In the genomic region with DNA sequence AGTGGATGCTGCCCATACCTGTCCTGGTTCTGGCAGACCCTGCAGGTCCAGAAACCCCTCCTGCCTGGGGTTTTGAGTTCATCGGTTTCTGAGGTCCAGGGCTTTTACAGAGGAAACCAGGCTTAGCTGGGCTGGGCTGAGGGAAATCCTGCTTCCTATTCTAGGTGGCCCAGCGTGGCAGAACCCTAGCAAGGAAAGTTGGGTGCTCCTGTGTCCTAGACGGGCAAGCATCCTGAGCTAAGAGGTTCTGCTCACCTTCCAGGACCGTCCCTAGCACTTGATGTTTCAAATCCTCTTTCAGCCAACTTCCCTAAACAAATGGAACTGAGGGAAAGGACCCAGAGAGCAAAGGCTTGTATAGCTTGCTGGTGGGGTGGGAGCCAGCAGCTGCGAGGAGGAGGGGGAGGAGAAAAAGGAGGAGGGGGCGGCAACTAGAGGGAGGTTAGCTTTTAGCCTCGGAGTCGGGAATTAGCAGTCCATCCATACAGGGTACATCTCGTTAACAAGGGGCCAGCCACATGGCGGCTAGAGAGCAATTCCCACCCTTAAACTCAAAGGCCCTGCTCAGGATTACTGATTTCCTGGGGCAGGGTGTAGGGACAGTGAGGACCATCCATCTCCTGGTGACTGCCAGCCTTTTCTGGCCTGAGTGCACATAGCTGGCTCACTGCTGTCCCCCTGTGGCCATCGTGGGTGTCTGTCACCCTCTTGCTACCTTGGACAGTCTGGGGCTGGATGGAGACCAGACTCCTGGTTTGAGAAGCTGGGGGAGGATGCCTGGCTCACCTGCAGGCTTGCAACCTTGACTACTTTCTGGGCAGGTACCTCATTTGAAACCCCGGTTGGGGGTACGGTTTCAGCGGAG, we compare ENCODE assay signal across 7 mouse cellular contexts. TPM values are rescaled to one million over a fixed set of nuclear protein-coding genes. Genes with fewer than 3 reads are reported as not detected.
A peak's percentile ranks its signal among the peaks of the same experiment; 100 is the strongest.
DNase-seq lines count a peak whose midpoint lies in the region; ATAC-seq and TF ChIP-seq lines count a peak whose summit lies in the region.

No protein-coding gene starts in this region.

- H3K9me3 ChIP-seq in limb, embryonic 14.5 days (ENCODE audit: control insufficient read depth, low read length), result no peaks in the 10 kb centered on the region
- no peaks in the 10 kb centered on the region for H3K9me3 ChIP-seq in midbrain, embryonic 16.5 days (replicated peaks; ENCODE audit: control insufficient read depth, low read length, poor library complexity, severe bottlenecking)

- peak; percentile 96; the same call in 1 of the 2 replicates for TF ChIP-seq CTCF in spleen, adult 2 months (IDR thresholded peaks at IDR 0.05; ENCODE audit: extremely low read depth, insufficient read depth, insufficient read length, insufficient replicate concordance)

- ATAC-seq in limb, embryonic 14.5 days (ENCODE audit: low FRiP score, low read depth), result no peak
- peak; percentile 40; the same call in 1 of the 2 replicates for ATAC-seq in midbrain, embryonic 16.5 days

- H3K27me3 ChIP-seq in limb, embryonic 14.5 days (ENCODE audit: control insufficient read depth, insufficient read depth, low read length), result no peaks in the 10 kb centered on the region
- no peaks in the 10 kb centered on the region for H3K27me3 ChIP-seq in midbrain, embryonic 16.5 days (ENCODE audit: control insufficient read depth, insufficient read depth, low read depth, low read length)
- H3K27me3 ChIP-seq in spleen, adult 2 months (ENCODE audit: control insufficient read depth, insufficient read depth, low read length), result peaks cover 10% of the 10 kb centered on the region

- DNase-seq in adrenal gland, postnatal 10 days, result peak; percentile 90
- DNase-seq in embryo, embryonic 11.5 days (ENCODE audit: low read depth, low spot score), result peak; percentile 81
- peak; percentile 98 for DNase-seq in heart, adult 11 months
- DNase-seq in kidney, adult 11 months, result peak; percentile 86
- peak; percentile 85 for DNase-seq in limb, embryonic 14.5 days (ENCODE audit: low spot score)
- peak in 1 of 2 experiments; percentile 73 for DNase-seq in spleen, adult 2 months (ENCODE audit: low read depth in 1 of 2, low spot score in 2 of 2)

- 11% methylated on average over 14 of the region's 14 CpGs for WGBS in limb, embryonic 14.5 days
- 6% methylated on average over 14 of the region's 14 CpGs for WGBS in midbrain, embryonic 16.5 days
- 31% methylated on average over 14 of the region's 14 CpGs for WGBS in spleen, adult 2 months

- H3K36me3 ChIP-seq in limb, embryonic 14.5 days (ENCODE audit: control insufficient read depth, insufficient read depth, low read length), result no peaks in the 10 kb centered on the region
- no peaks in the 10 kb centered on the region for H3K36me3 ChIP-seq in midbrain, embryonic 16.5 days (ENCODE audit: control insufficient read depth, insufficient read depth, low read length)
- no peaks in the 10 kb centered on the region for H3K36me3 ChIP-seq in spleen, adult 2 months (ENCODE audit: control insufficient read depth, insufficient read depth, low read length)

- H3K27ac ChIP-seq in limb, embryonic 14.5 days (replicated peaks; ENCODE audit: low read depth, low read length), result no peak overlapping the region
- 0 out of 2 replicates have a peak overlapping the region, but pooled peaks have one; percentile 15 for H3K27ac ChIP-seq in midbrain, embryonic 16.5 days (ENCODE audit: low read length)
- H3K27ac ChIP-seq in spleen, adult 2 months (ENCODE audit: insufficient read depth, low read length), result no peak overlapping the region

- H3K4me1 ChIP-seq in limb, embryonic 14.5 days (ENCODE audit: control insufficient read depth, insufficient read depth, low read length), result peaks cover 74% of the 10 kb centered on the region
- H3K4me1 ChIP-seq in midbrain, embryonic 16.5 days (ENCODE audit: control insufficient read depth, insufficient read depth, low read length), result peaks cover 75% of the 10 kb centered on the region
- peaks cover 53% of the 10 kb centered on the region for H3K4me1 ChIP-seq in spleen, adult 2 months (ENCODE audit: control insufficient read depth, insufficient read depth, insufficient read length)

- no peak overlapping the region for H3K9ac ChIP-seq in limb, embryonic 14.5 days (ENCODE audit: low read depth, low read length, severe bottlenecking)
- 0 out of 2 replicates have a peak overlapping the region, but pooled peaks have one; percentile 11 for H3K9ac ChIP-seq in midbrain, embryonic 16.5 days (ENCODE audit: low read depth, low read length)

- TF ChIP-seq POLR2A in limb, embryonic 14.5 days (IDR thresholded peaks at IDR 0.05; ENCODE audit: borderline replicate concordance, extremely low read depth, insufficient read depth, insufficient read length), result no peak
- TF ChIP-seq POLR2A in spleen, adult 2 months (IDR thresholded peaks at IDR 0.05; ENCODE audit: low read depth, low read length), result no peak

- H3K4me2 ChIP-seq in limb, embryonic 14.5 days (replicated peaks; ENCODE audit: low read depth, low read length, severe bottlenecking), result peak overlapping the region; percentile 99; the same call in 1 of the 2 replicates
- peak overlapping the region; percentile 98 for H3K4me2 ChIP-seq in midbrain, embryonic 16.5 days (ENCODE audit: low read length)

- no peak overlapping the region for H3K4me3 ChIP-seq in limb, embryonic 14.5 days (replicated peaks; ENCODE audit: low read length)
- no peak overlapping the region for H3K4me3 ChIP-seq in midbrain, embryonic 16.5 days (ENCODE audit: low read depth, low read length)
- H3K4me3 ChIP-seq in spleen, adult 2 months (ENCODE audit: extremely low read depth, insufficient read depth, insufficient read length), result no peak overlapping the region

RNA-seq across cellular contexts. Expression of a gene that starts 54.4 kb away (rescaled TPM):
- 10 to 100 TPM; 18.6 to 19.0 TPM for total RNA-seq in adrenal gland, postnatal 10 days (2021)
- 72.3 and 97.9 TPM in 2 replicates for polyA plus RNA-seq in limb, embryonic 14.5 days (2012; rRNA removed)
- polyA plus RNA-seq in limb, embryonic 14.5 days (2014; fragmentation: Nextera tagmentation; extraction: Ambion mirVana), result 92.4 and 107 TPM in 2 replicates
- polyA plus RNA-seq in midbrain, embryonic 16.5 days (2015; fragmentation: Nextera tagmentation; extraction: Ambion mirVana), result 10.7 and 13.3 TPM in 2 replicates
- 8.1 and 14.7 TPM in 2 replicates for polyA plus RNA-seq in spleen, adult 2 months (2012; rRNA removed)
